Mouse (Mus musculus) kidney, adult 2 months (tissue): ENCODE data around the gene Sh2d1a.

ENCODE experiments used
- CTCF ChIP-seq: fragments of 200-500 bp; conservative IDR thresholded peaks from 2 replicates; pipeline ENCODE4 v1.5.1; 2011; ENCODE audit warnings: low read depth, mild to moderate bottlenecking, control low read depth, low read length, moderate library complexity, mixed read lengths; ENCODE audit not compliant: insufficient read depth, insufficient read length
- POLR2A ChIP-seq: fragments of 200-500 bp; IDR thresholded peaks from one replicate; pipeline ENCODE4 v1.6.1; 2011; ENCODE audit warnings: low read depth, low read length, control low read depth

GRCm38 (mm10) chrX:42540030-42540755, 37.9 kb downstream of the Sh2d1a start:
- TF ChIP-seq CTCF (no peak), POLR2A (no peak)
